Mouse (Mus musculus) retina, embryonic 14.5 days (tissue): ENCODE results near the gene Tssk2.
A peak's percentile ranks its signal among the peaks of the same experiment; 100 is the strongest.

Experiments used
- DNase-seq: peaks from one replicate; pipeline ENCODE4 v3.0.0-alpha.2; 2015; ENCODE audit warnings: low spot score

Tssk2 gene

DNA sequence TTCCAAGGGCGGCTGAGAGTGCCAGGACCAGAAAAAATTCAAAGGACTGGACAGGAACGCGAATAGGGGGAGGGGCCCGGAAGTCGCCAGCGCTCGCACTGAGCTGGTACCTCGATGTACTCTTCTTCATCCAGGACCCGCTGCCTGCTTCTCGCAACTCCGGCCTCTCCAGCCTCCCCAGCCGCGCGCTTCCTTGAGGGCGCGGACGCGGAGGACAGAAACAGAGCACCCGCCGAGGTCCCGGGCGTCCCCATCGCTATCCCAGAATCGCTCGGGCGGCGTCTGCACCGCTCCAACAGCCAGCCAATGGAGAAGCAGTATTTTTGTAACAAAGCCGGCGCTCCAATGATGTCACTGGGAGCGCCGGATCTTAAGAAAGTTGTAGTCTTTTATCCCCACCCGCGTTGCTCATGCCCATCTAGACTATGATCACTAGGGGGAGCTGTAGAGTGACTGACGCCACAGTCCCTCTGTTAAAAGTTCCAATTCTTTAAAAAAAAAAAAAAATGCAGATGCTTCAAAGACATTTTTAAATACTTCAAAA is 12.7 kb downstream of the Tssk2 start, which contains the start of gene Ess2:
Gene Ess2 (minus strand): TSS at position 297 of the 544 bp plus-strand sequence.
- peak; percentile 99 for DNase-seq

DNA sequence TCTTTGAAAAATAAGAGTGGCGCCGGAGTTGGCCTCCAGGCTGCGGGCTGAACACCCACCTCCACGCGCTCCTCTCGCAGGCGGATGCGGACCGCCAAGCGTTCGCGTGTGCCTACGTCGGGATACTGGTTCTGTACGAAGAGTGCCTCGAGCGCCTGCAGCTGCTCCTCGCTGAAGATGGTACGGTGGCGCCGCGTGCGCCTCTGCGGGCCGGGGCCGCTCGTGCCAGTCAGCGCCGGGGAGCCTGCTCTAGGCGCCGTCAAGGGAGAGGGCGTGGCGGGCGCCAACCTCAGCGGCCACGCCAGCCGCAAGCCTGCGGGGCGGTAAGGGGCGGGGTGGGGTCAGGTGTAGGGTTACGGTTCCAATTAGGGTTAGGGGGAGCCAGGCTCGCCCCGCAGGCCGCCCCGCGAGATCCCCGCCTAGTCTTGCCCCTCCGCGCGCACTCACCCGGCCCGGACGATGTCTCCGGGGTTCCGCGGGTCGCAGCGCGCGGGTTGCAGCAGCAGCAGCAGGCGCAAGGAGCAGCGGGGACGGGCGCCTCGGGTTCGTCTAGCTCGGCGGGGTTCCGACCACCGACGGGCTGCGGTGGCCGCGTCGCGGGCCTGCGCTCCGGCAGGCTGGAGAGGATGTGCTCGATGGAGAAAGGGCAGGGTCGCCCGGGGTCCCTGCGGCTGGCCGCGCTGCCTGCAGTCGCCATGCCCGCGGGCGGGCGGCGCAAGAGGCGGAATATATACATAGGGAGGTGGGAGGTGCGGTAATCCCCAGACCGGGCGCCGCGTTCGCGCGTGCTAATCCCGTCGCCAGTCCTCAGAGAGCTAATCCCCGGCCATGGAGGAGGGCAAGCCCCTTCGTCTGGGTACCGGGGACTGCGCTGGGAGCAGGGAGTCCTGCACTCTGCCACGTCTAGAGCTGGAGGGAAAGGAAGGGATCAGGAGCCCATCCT is 16.1 kb downstream of the Tssk2 start, which contains the start of gene Gsc2:
Gene Gsc2 (minus strand): TSS at position 753 of the 943 bp plus-strand sequence.
- DNase-seq = peak; percentile 43

DNA sequence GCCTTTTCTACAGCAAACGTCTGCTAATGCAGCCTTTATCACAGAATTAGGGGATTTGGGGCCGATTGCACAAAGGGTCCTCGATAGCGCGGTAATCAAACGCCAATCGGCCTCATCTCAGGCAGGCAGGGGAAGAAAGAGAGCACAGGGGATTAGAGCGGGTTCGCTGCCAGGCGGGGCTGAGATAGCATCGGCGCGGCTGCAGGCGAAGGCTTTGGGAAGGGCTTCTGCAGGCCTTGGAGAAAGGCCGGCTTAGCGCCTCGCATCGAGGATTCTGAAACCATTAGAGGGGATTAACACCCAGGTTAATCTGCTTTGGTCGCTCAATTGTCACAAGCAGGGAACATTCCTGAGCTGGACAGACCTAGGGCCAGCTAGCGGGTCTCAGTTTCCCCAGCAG is 22.1 kb downstream of the Tssk2 start:
- peak; percentile 37 for DNase-seq

DNA sequence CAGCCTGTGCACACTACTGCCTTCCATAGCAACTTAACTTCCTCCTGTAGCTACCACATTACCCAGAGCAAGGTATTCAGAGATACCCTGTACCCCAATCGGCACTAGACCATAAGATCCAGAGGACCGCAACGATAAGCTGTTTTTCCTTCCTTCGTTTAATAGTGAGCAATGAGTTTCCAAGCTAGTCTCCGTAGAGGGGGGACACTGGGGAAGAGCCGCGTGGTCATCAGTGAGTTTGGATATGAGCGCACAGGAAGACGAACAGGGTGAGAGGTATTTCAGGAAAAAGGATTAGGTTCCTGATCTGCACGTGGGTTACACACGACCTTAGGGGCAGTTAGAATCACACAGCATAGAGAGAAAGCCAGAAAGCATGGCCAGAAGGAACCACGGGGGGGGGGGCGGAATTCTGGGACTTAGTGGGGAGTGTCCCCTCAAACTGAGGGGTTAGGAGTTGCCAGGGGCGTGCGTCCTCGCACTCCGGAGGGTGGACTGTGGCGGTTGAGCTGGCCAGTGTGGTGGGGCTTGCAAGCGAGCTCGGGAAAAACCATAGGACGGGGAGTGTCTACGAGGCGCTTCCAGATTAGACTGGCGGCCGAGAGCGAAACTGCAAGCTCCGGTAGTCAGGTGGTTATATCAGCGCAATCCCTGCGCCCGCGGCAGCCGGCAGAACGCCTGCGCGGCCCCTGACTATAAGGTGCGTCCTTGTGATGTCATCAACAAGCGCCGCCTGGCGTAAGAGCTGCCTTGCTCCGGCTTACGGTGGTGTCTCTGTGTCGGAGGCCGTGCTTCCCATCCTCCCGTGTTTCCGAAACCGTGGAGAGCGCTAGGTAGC is 23.1 kb downstream of the Tssk2 start:
- peak; percentile 98 for DNase-seq

DNA sequence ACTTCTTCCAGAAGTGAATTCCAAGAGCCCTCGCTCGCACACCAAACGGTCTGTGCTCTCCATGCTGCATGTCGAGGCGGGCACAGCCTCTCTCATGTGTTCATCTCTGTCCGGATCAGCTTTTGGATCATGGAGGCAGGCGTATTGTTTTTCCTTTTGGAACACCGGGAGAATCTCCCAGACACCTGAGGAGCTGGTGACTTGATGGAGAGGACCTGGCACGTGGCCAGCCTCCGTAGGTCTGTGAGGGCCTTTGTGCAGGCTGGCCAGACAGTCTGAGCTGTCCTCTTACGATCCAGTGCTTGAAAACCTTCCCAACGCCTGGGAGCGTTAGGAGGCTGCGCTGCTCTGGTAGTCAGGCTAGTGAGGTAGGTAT is 23.7 kb downstream of the Tssk2 start:
- DNase-seq = no peak

DNA sequence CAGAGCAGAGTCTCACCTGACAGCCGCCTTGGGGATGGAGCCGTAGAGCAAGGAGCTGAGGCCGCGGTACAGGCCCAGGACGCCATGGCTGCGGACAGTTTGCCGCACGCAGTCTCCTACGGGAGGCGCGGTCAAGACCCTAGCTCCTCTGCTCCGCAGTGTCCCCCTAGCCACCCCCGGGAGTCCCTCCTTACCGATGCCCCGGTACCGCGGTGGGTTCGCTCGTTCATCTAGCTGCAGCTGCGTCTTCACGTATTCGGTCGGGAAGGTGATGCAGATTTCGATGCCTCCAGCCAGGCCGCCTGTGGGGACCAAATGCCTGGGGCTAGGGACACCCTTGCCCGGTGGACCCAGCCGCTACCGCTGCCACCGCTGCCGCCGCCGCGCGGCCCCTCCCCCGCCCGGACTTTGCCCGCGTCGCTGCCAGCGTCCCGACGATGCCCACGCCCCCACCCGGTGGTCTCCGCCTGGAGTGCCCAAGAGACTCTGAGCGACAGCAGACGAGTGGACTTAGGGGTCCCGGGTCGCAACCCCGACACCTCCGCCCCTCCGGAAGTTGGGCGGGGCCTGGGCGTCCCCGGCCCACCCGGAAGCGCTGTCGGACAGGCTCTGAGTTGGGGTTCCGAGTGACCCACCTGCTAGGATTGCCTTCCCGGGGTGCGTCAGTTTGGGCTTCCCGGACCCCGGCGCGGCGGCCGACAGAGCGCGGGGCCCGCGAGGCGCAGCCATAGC is 29.1 kb downstream of the Tssk2 start:
- DNase-seq = peak; percentile 64

DNA sequence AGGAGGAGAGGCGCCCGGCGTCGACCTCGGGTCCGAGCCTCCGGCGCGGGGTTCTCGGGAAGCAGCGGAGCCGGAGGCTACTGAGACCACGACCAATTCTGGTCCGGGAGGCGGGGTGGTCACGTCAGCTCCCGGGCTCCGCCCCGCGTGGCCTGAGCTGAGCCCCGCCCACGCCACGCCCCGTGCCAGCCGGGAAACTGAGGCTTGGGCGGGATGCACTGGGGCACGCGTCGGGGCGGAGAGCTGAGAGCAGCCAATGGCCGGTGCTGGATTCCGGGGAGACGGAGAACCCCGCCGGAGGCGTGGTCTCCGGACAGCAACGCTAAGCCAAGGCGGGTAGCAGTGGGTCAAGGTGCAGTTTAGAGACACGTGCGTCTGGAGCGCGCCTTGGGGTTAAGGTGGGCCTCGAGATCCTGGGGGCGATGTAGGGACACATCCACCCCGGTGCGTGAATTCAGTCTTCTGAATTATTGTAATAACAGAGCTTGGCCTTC is 29.7 kb downstream of the Tssk2 start, which contains the start of gene Slc25a1:
Gene Slc25a1 (minus strand): TSS at position 133 of the 494 bp plus-strand sequence.
- peak; percentile 76 for DNase-seq

DNA sequence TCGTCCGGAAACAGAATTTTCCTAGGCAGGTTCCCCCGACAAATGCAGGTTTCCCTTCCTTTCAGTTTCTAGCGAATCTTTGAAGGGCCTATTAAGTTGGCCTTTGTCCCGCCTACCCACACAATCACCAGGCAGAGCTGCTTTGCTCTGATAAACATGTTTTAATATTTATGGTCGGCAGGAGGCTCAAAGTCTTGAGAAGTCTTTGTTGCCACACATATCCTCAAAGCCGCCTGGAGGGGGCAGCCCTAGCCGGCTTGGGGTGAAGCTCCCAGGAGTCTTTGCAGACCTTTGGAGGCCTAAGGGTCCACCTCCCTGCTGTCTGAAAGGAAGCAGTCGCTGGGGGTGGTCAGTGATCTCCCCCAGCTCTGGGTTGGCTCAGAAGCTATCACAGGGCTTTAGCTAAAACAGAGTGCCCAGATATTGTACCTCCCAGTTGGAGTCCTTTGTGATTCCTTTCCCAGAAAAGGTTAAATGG is 30.2 kb downstream of the Tssk2 start:
- DNase-seq = peak; percentile 88

DNA sequence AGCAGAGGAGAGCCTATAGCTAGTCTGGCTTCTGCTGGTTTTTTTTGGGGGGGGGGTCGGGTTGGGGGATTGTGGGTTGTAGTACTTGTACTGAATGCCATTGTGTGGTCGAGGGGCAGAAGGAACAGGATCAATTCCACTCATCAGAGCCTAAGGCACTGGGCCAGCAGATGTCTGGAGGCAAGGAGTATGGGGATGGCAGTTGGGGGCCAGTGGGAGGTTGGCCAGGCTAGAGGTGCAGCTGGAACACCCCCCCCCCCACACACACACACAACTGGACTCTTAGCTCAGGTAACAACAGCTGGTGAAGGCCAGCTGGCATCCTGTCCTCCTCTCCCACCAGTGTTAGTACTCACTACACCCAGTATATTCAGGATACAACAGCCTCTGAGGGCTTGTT is 30.8 kb downstream of the Tssk2 start:
- no peak for DNase-seq

DNA sequence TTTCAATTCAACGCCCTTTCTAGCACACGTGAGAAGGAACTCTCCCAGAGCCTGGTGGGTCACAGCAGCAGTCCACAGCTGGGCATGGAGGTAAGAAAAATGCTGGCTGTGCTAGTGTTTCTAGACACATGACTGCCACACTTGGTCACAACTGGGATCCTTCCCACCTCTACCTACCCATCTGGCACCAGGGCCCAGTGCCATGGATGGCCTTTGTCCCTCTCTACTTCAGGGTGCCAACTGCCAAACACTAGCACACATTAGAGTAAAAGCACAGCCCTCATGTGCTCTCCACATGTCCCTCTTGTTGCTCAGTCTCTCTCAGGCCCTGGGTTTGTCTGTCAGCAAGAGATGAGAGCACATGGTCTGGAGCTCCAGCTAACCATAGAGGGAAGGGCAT is 31.2 kb downstream of the Tssk2 start:
- no peak for DNase-seq

DNA sequence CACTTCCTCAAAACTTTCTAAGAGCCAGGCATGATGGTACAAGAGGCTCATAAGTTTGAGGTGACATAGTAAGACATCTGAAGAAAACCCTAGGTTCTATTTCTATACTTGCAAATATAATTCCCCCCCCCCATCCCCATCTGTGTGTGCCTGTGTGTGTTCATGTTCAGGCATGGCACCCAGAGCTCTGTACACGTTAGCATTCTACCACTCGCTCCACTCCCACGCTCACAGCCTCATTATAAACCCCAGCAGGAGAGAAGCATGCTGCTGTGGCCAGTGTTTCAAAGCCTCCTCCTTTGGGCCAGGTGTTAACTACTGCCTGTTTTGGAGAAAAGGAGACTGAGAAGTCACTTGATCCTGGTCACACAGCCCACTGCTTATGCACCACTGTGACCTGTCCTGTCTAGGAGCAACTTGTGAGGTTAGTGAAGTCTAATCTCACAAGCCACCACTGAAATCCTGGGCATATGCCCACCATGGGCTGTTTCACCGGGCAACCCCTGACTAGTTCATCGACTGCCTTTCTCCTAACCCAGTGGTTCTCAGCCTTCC is 33.5 kb downstream of the Tssk2 start:
- DNase-seq = no peak

DNA sequence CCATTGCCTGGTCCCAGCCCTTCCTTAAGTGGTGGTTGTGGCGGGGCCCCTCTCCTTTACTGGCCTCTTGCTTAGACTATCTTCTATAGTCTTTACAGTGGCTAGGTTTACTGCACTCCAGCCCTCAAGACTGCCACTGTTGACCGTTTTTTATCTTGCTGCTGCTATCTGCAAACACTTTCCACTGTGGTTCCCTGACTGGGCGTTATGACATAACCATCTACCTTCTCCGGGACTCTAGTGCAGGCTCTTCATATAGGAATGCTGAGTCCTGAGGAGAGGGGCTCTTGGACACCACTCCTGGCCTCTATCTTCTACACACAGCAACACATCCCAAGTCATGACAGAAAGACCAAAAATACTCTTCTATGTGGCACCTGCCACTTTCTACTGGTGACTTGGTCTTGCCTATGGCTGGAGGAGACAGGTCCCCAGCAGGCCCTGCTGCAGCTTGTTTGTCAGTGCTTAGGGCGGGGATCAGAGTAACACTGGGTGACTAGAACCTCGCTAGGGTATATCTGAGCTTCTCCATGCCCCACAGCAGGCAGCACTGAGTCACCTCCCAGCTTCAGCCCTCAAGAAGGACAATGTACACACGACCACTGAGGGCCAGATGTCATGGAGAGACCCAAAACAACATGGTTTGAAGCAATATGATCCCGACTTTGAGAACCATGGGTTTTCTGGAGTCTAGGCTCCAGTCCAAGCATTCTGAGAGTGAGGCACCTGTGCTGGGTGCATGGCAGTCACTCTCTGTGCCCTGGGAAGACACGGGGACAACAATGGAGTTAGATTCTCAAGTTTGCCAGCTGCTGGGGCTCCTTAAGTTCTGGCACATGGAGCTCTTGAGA is 35.4 kb downstream of the Tssk2 start:
- DNase-seq = no peak

DNA sequence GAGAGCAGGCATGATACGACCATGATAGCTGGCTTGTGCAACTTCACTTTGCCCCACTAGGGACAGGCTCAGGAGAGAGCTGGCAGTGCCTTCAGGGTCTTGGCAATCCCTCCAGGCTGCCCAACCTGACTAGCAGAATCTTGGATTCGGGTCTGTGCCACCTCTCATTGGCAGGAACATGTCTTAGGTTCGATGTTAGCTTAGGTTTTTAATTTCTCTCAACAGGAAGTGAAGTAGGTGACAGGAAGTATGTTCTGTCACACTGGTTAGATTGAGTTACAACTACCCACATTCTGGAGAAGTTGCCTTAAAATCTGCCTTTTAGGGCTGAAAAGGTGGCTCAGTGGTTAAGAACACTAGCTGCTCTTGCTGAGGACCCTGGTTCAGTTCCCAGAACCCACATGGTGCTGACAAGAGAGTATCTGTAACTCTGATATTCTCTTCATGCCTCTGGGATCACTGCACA is 36.0 kb downstream of the Tssk2 start:
- DNase-seq = no peak

DNA sequence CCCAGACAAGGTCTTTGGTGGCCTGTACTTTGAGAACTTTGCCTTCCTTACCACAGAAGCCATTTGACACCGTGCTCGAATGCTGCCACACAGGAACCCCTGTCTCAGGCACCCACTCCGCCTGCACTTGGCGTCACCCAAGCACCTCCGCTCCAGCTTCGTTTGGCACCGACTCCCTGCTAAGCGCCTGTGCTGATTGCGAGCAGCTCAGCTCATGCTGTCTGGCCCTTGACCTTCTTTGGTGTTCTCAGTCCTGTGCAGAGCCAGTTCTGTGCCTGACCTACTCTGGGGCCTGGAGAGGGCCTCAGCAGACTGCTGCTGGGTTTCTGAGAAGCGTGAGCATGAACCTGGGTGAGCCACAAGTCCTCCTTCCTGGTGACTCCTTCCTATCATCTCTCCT is 38.3 kb downstream of the Tssk2 start:
- DNase-seq = no peak

DNA sequence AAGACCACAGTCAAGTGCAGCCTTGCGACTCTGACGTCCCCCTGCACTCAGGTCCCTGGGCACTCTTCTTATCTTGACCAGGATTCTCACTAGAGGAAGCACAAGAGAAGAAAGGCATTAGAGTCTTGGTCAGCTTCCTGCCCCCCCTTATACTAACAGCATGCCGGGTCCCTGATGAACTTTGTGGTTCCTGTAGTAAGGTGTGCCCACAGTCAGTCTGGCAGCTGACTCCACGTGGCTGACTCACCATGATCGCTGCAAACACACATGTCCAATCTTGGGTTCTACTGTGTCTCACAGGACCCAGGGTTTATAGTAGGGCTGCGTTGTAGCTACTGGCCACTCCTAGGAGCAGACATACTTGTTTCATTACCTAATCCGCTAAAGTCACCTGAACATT is 39.8 kb downstream of the Tssk2 start:
- no peak for DNase-seq

DNA sequence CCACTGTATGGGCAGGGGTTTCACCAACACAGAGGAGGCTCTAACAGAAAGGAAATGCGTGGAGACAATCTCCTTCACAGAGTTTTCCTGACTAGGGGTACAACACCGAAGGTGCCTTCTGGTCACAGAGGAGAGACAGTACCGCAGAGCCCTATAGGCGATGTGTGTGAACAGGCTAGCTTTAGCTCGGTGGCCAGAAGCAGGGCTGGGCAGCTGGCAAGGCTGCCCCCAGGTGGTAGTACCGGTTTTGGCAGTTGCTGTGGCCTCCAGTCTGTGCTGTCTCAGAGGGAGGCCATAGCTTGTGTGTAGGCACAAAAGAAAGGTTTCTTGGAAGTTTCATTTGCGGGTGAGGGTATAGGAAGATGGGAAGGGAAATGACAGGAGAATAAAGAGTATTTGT is 40.4 kb downstream of the Tssk2 start:
- DNase-seq = peak; percentile 84

DNA sequence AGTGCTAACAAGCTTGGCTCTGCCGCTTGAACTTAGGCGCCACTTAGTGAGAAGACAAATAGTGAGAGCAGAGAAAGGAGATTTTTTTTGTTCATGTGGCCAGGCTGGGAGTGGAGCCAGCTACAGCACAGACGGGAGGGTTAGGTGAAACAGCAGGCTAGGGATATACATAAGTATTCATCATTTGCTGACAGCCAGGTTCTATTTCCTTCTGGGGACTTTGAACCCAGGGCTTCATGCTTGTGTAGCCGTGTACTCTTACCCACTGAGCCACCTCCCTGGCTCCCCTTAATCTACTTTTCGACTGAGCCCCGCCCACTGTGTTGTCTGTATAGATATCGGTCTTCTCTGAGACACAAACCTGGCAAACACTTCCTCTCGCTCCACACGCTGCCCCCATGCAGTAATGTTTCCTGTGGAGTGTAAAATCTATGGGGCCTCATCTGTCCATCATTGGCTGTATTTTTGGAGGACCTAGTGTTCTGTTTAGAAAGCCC is 40.9 kb downstream of the Tssk2 start:
- DNase-seq = no peak

DNA sequence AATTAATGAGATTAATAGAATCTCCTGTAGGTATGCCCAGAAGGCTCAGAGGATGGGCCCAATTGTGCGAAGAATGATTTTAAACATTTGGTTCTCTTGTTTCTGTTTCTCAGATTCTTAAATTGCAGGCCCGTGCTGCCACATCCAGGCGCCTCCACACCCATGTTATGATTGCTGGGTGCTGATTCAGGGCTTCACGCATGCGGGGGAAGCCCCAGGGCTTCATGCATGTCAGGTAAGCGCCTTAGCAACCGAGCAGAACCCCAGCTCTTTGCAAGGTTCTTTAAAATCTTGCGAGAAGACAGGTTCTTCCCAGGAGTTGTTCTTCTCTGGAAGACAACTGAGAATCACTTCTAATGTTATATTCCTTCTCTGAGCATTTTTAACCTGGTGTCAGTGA is 45.0 kb downstream of the Tssk2 start:
- DNase-seq = no peak

DNA sequence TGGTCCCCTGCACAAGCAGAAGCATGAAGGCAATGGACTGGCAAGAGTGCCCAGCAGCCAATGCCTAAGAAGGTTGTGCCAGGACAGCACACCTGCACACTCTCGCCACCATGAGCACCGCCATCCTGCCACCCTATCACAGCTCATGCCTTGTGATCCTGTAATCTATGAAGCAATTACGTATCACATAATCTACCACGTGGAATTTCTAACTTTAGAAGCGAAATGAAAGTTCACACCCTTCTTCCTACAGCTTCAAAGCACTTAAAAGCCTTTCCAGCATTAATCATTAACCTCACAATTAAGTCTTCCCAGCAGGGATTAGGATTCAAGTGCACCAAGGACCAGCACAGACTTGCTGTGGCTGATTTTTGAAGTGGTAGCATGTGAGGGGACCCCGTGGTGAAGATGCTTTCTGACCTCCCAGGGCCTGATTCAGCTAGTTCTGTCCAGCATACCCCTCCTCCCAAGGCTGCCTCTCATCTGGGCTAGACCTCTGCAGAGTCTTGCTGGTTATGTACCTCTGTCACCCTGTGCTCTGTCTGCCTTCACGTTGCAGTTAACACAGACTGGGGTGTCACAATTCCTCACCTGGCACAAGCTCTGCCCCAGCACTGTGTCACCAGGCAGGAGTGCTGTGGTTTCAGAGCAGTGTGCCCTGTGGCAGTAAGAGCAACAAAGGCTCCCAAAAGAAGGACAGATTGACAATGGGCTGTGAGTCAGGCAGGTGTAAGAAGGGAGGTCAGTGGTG is 46.8 kb downstream of the Tssk2 start:
- DNase-seq = no peak
